Mouse (Mus musculus): Measurements from ENCODE around the gene Pdpk1.

Gene Pdpk1

DNA sequence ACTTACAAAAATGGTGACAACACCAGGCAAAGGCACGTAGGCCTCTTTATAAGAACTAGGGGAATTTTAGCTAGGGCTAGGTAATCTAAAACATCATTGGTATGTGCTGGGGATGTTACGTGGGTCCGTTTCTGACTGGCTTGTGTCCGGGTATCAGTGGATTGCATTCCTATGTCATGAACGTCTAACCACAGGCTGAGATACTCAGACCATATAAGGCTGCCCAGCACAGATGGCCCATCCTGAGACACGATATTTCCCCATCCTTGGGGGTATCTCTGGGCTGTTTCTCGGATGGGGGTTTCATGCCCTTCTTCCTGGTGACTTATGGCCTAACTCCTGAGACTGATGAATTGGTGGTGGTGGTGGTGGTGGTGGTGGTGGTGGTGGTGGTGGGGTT is 115.6 kb downstream of the Pdpk1 start:
- WGBS, result 95% methylated on average over 7 of the region's 7 CpGs

DNA sequence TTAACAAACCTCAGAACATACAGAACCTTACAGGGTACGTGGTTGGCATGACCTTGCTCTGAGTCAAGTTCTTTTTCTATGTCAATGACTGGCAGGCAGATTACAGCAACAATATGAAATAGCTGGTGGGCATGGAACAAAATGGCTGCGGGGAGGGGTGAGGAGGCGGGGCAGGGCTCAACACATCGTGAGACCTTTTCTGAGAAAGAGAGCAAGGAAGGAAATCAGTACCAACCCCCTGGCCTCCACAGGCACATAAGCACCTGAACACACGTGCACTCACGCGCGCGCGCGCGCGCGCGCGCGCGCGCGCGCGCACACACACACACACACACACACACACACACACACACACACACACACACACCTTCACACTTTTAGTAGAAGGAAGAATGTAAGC is 120.2 kb downstream of the Pdpk1 start:
- 85% methylated on average over 22 of the region's 22 CpGs for WGBS

DNA sequence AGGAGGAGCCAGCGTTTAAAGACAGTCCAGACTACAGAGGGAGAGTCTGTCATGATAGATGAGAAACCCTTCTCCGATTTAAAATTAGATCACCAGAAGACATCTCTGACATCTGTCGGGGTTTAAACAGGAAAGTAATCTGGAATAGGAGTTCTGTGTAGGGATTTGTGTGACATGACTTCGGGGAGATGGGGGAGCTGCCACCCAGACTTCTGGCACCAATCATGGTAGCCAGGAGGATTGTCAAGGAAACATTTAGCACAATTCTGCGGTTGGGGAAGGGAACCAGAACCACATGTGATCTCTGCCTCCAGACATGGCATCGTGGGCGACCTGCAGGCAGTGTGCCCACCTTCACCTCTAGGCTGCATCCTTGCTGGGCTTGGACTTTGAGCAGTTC is 121.2 kb downstream of the Pdpk1 start:
- 47% methylated on average over 7 of the region's 7 CpGs for WGBS
